Mouse (Mus musculus) MEL (cell line): Measurements from ENCODE around the gene Efs.

ENCODE experiments used
- CTCF ChIP-seq, 3 experiments: IDR thresholded peaks in 2 of 3; conservative IDR thresholded peaks in 1 of 3; 2 replicates each; pipeline ENCODE4 v1.5.1; 2011 to 2012; ENCODE audit warnings: low read length in 3 of 3, low read depth in 2 of 3, mild to moderate bottlenecking in 2 of 3, improper control_type of control experiment in 1 of 3, inconsistent platforms in 1 of 3, mixed read lengths in 1 of 3, moderate library complexity in 1 of 3; ENCODE audit not compliant: control insufficient read depth in 1 of 3, insufficient read depth in 1 of 3, poor library complexity in 1 of 3, severe bottlenecking in 1 of 3
- ELF1 ChIP-seq: IDR thresholded peaks from 2 replicates; pipeline ENCODE4 v1.6.1; 2014; ENCODE audit warnings: low read depth, mild to moderate bottlenecking, inconsistent platforms, low read length, improper control_type of control experiment, moderate library complexity
- EP300 ChIP-seq, 2 experiments: IDR thresholded peaks; 2 replicates each; pipeline ENCODE4 v1.6.1; 2011; ENCODE audit warnings: improper control_type of control experiment in 2 of 2, low read length in 2 of 2, low read depth in 1 of 2, mild to moderate bottlenecking in 1 of 2
- HCFC1 ChIP-seq: IDR thresholded peaks from 2 replicates; pipeline ENCODE4 v1.6.1; 2012; ENCODE audit warnings: low read depth, mild to moderate bottlenecking, inconsistent platforms, low read length, improper control_type of control experiment, moderate library complexity
- JUND ChIP-seq: IDR thresholded peaks from 2 replicates; pipeline ENCODE4 v1.6.1; 2011; ENCODE audit warnings: low read depth, mild to moderate bottlenecking, improper control_type of control experiment, low read length
- MAFK ChIP-seq: IDR thresholded peaks from 2 replicates; pipeline ENCODE4 v1.6.1; 2011; ENCODE audit warnings: low read depth, mild to moderate bottlenecking, low read length, improper control_type of control experiment, borderline replicate concordance
- MYB ChIP-seq: IDR thresholded peaks from 2 replicates; pipeline ENCODE4 v1.6.1; 2011; ENCODE audit warnings: mild to moderate bottlenecking, low read depth, low read length, improper control_type of control experiment
- POLR2A ChIP-seq, 2 experiments: IDR thresholded peaks; 2 replicates each; pipeline ENCODE4 v1.6.1; 2011 to 2012; ENCODE audit warnings: low read length in 2 of 2, mild to moderate bottlenecking in 2 of 2, control low read depth in 1 of 2, improper control_type of control experiment in 1 of 2, low read depth in 1 of 2, moderate library complexity in 1 of 2; ENCODE audit not compliant: control insufficient read depth in 1 of 2, insufficient read depth in 1 of 2, poor library complexity in 1 of 2
- POLR2AphosphoS2 ChIP-seq: IDR thresholded peaks from 2 replicates; pipeline ENCODE4 v1.6.1; 2011; ENCODE audit warnings: low read length, improper control_type of control experiment
- POLR2AphosphoS5 ChIP-seq: IDR thresholded peaks from 2 replicates; pipeline ENCODE4 v1.6.1; 2012; ENCODE audit warnings: low read depth, borderline replicate concordance, mild to moderate bottlenecking, inconsistent platforms, low read length, moderate library complexity, mixed read lengths
- RCOR1 ChIP-seq: IDR thresholded peaks from 2 replicates; pipeline ENCODE4 v1.6.1; 2012; ENCODE audit warnings: low read depth, mild to moderate bottlenecking, inconsistent platforms, low read length, improper control_type of control experiment
- SIN3A ChIP-seq: IDR thresholded peaks from 2 replicates; pipeline ENCODE4 v1.6.1; 2012; ENCODE audit warnings: low read length, improper control_type of control experiment, inconsistent platforms
- SMC3 ChIP-seq: IDR thresholded peaks from 2 replicates; pipeline ENCODE4 v1.6.1; 2011; ENCODE audit warnings: low read depth, low read length, improper control_type of control experiment
- ZNF384 ChIP-seq: IDR thresholded peaks from 2 replicates; pipeline ENCODE4 v1.6.1; 2012; ENCODE audit warnings: low read depth, mild to moderate bottlenecking, inconsistent platforms, low read length, improper control_type of control experiment

DNA sequence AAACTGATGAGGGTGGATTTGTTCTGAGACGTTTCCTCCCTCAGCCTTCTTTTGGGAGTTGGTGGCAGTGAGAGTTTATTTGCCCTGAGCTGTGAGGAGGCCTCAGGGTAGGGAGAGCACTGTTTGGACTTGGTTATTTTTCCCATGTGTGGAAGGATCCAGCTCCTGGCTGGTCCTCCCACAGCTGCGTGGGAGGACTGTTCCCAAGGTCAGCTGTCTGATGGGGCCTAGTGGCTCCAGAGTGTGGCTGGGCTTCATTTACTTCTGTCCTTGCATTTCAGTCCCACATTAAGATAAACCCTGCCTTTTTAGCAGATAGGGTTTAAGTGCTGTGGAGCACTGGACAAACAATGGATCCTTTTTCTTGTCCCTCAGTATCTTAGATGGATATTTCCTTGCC is 28.5 kb downstream of the Efs start:
- TF ChIP-seq MAFK (no peak), CTCF (IDR thresholded peaks at IDR 0.05 in 2 of 3, conservative IDR thresholded peaks at IDR 0.05 in 1 of 3; ENCODE audit: control insufficient read depth in 1 of 3, insufficient read depth in 1 of 3, low read depth in 2 of 3, low read length in 3 of 3, poor library complexity in 1 of 3, severe bottlenecking in 1 of 3) (no peak), POLR2A (IDR thresholded peaks at IDR 0.05; ENCODE audit: control insufficient read depth in 1 of 2, insufficient read depth in 1 of 2, low read depth in 1 of 2, low read length in 2 of 2, poor library complexity in 1 of 2) (peak in 1 of 2 experiments; percentile 21; a peak in 1 of 4 replicates), POLR2AphosphoS2 (no peak), ELF1 (no peak), ZNF384 (no peak), MYB (no peak), POLR2AphosphoS5 (no peak), JUND (no peak), RCOR1 (no peak), HCFC1 (no peak), SIN3A (no peak), EP300 (IDR thresholded peaks at IDR 0.05; ENCODE audit: low read depth in 1 of 2, low read length in 2 of 2) (no peak), SMC3 (no peak)
